Mouse (Mus musculus) gonadal fat pad, adult 2 months (tissue): Measurements from ENCODE around the gene Asap3. TPM values are rescaled to one million over a fixed set of nuclear protein-coding genes. Genes with fewer than 3 reads are reported as not detected.

Experiments
- DNase-seq: peaks from one replicate; pipeline ENCODE4 v3.0.0-alpha.2; 2012; ENCODE audit warnings: low read depth
- polyA plus RNA-seq: library from polyadenylated mRNA; depleted of rRNA; stranded (reverse); fragments of >200 nt; gene quantifications from 2 replicates; pipeline ENCODE4 v1.2.3, GENCODE M21; 2012

The Asap3 gene
- polyA plus RNA-seq, 1 experiment, result 6.2 TPM

GRCm38 (mm10) chr4:136180408-136181330 lies 25.5 kb upstream of the Asap3 start:
- no peak for DNase-seq

GRCm38 (mm10) chr4:136181367-136181766 lies 24.8 kb upstream of the Asap3 start:
- no peak for DNase-seq

GRCm38 (mm10) chr4:136185375-136185774 lies 20.8 kb upstream of the Asap3 start:
- no peak for DNase-seq

GRCm38 (mm10) chr4:136186315-136186714 lies 19.9 kb upstream of the Asap3 start:
- DNase-seq, result no peak

GRCm38 (mm10) chr4:136186739-136187472 lies 19.3 kb upstream of the Asap3 start:
- no peak for DNase-seq

GRCm38 (mm10) chr4:136188973-136189737 lies 17.0 kb upstream of the Asap3 start:
- no peak for DNase-seq

GRCm38 (mm10) chr4:136189912-136190311 lies 16.3 kb upstream of the Asap3 start:
- no peak for DNase-seq

GRCm38 (mm10) chr4:136193571-136193970 lies 12.6 kb upstream of the Asap3 start:
- DNase-seq, result no peak

- no peak for DNase-seq
Measured at GRCm38 (mm10) chr4:136195029-136195428, 11.1 kb upstream of the Asap3 start.

GRCm38 (mm10) chr4:136195629-136196028 lies 10.5 kb upstream of the Asap3 start:
- no peak for DNase-seq

- no peak for DNase-seq
Measured at GRCm38 (mm10) chr4:136196201-136196600, 10.0 kb upstream of the Asap3 start.

- no peak for DNase-seq
Measured at GRCm38 (mm10) chr4:136198846-136199245, 7.3 kb upstream of the Asap3 start.

- no peak for DNase-seq
Measured at GRCm38 (mm10) chr4:136199562-136200292, 6.4 kb upstream of the Asap3 start.

- no peak for DNase-seq
Measured at GRCm38 (mm10) chr4:136202509-136202908, 3.7 kb upstream of the Asap3 start.

GRCm38 (mm10) chr4:136204775-136205174 lies 1.4 kb upstream of the Asap3 start:
- no peak for DNase-seq

GRCm38 (mm10) chr4:136206943-136207342 lies 778 bp downstream of the Asap3 start:
- no peak for DNase-seq

- DNase-seq, result no peak
Measured at GRCm38 (mm10) chr4:136210931-136211330, 4.8 kb downstream of the Asap3 start.

GRCm38 (mm10) chr4:136213629-136214028 lies 7.5 kb downstream of the Asap3 start:
- DNase-seq, result no peak

GRCm38 (mm10) chr4:136214828-136215227 lies 8.7 kb downstream of the Asap3 start:
- no peak for DNase-seq

- no peak for DNase-seq
Measured at GRCm38 (mm10) chr4:136215576-136215975, 9.4 kb downstream of the Asap3 start.

- DNase-seq, result no peak
Measured at GRCm38 (mm10) chr4:136217063-136217462, 10.9 kb downstream of the Asap3 start.
